Mouse (Mus musculus) cerebellum, adult 2 months (tissue): ENCODE measurements around the gene Pygo1. TPM values are rescaled to one million over a fixed set of nuclear protein-coding genes. Genes with fewer than 3 reads are reported as not detected.

ENCODE experiments used
- DNase-seq, 2 experiments: peaks; one replicate each; pipeline ENCODE4 v3.0.0; 2021
- H3K27ac ChIP-seq: fragments of 200-500 bp; 2 replicates; pipeline ENCODE4 v1.5.1; 2012; ENCODE audit warnings: low read length, control low read depth, inconsistent platforms; ENCODE audit not compliant: insufficient read depth
- H3K27me3 ChIP-seq: fragments of 200-500 bp; 2 replicates; pipeline ENCODE4 v1.6.1; 2012; ENCODE audit warnings: inconsistent platforms, mild to moderate bottlenecking, low read length, moderate library complexity; ENCODE audit not compliant: control insufficient read depth, insufficient read depth
- H3K4me1 ChIP-seq: fragments of 200-500 bp; 2 replicates; pipeline ENCODE4 v1.6.1; 2011; ENCODE audit warnings: low read length; ENCODE audit not compliant: control insufficient read depth, insufficient read depth
- H3K4me3 ChIP-seq: fragments of 200-500 bp; replicated peaks from 2 replicates; pipeline ENCODE3; 2011; ENCODE audit warnings: mild to moderate bottlenecking, low read depth, low read length, control low read depth; ENCODE audit not compliant: insufficient read depth
- CTCF ChIP-seq: fragments of 200-500 bp; IDR thresholded peaks from 2 replicates; pipeline ENCODE4 v1.5.1; 2011; ENCODE audit warnings: low read depth, mild to moderate bottlenecking, control low read depth, low read length, moderate library complexity, borderline replicate concordance; ENCODE audit not compliant: insufficient read depth
- POLR2A ChIP-seq: fragments of 200-500 bp; IDR thresholded peaks from 2 replicates; pipeline ENCODE4 v1.6.1; 2011; ENCODE audit warnings: low read length, control low read depth, borderline replicate concordance; ENCODE audit not compliant: insufficient read depth
- WGBS: fragments of 180-500 bp; shearing (Covaris S2); methylation state at CpG from one replicate; pipeline ENCODE4 v1.1.7; 2018; 5-methylcytosine and 5-hydroxymethylcytosine counted together
- polyA plus RNA-seq: library from polyadenylated mRNA; depleted of rRNA; stranded (reverse); fragments of >200 nt; gene quantifications from 2 replicates; pipeline ENCODE4 v1.2.3, GENCODE M21; 2012

Gene Pygo1
- polyA plus RNA-seq, 1 experiment = 10.0 TPM

- no peak overlapping the region for H3K27ac ChIP-seq
Measured at GRCm38 (mm10) chr9:72911381-72911780, 14.1 kb upstream of the Pygo1 start.

DNA sequence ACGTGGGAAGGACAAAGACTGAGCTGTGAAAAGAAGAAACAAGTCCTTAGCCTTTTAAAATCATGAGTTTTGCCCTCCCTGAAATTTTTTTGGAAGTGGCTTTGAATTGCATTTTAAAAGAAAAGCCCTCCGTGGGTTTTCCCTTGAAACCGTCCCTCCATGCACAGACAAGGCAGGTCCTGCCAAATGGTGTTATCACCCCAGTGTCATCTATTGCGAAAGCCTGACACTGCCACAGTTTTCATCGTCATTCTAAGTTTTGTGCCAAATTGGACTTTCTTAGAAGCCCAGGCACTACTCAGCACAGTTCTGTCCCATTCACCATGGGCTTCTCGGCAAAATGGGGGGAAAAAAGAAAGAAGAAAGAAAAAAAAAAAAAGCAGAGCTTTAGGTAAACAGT, 11.9 kb upstream of the Pygo1 start:
- H3K4me3 ChIP-seq = no peak overlapping the region
- H3K4me1 ChIP-seq = no peaks in the 10 kb centered on the region
- TF ChIP-seq CTCF (no peak), POLR2A (no peak)
- H3K27ac ChIP-seq = no peak overlapping the region
- WGBS = 66% methylated on average over 6 of the region's 6 CpGs
- no peaks in the 10 kb centered on the region for H3K27me3 ChIP-seq
- no peak for DNase-seq

More at GRCm38 (mm10) chr9:72911381-72911780, 14.1 kb upstream of the Pygo1 start:
- 92% methylated on average over 2 of the region's 2 CpGs for WGBS
- no peak overlapping the region for H3K4me3 ChIP-seq
- DNase-seq = no peak
- H3K4me1 ChIP-seq = no peaks in the 10 kb centered on the region
- TF ChIP-seq POLR2A = no peak
- no peak for TF ChIP-seq CTCF
- no peaks in the 10 kb centered on the region for H3K27me3 ChIP-seq

GRCm38 (mm10) chr9:72915728-72916127, 9.7 kb upstream of the Pygo1 start:
- WGBS = 68% methylated on average over 7 of the region's 7 CpGs
- Histone ChIP-seq H3K4me3 (no peak overlapping the region), H3K27ac (no peak overlapping the region), H3K4me1 (no peaks in the 10 kb centered on the region), H3K27me3 (no peaks in the 10 kb centered on the region)
- TF ChIP-seq CTCF (no peak), POLR2A (no peak)
- DNase-seq = no peak

- no peak overlapping the region for H3K4me3 ChIP-seq
- H3K27me3 ChIP-seq = no peaks in the 10 kb centered on the region
- TF ChIP-seq POLR2A (no peak), CTCF (no peak)
- WGBS = 87% methylated on average over 3 of the region's 3 CpGs
- DNase-seq = no peak
- H3K4me1 ChIP-seq = peaks cover 5% of the 10 kb centered on the region
- no peak overlapping the region for H3K27ac ChIP-seq
Measured at GRCm38 (mm10) chr9:72923068-72923467, 2.4 kb upstream of the Pygo1 start.

DNA sequence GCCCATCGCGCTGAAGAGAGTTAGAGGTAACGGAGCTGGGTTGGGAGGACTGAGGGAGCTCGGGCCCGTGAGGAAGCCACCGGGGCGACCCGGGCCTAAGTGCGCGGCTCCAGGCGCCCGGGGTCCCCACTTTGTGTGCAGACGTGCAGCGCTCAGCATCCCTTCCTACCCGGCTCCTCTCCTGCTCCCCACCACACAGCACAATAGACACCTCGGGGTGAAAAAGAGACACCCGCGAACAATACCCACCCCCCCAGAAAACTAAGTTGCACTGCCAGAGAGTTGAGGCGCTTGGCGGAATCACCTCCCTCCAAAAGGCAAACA, 452 bp downstream of the Pygo1 start:
- no peak overlapping the region for H3K27ac ChIP-seq
- no peaks in the 10 kb centered on the region for H3K27me3 ChIP-seq
- peak overlapping the region; percentile 82 for H3K4me3 ChIP-seq
- no peak for DNase-seq
- WGBS = 2% methylated on average over 20 of the region's 20 CpGs
- TF ChIP-seq CTCF (no peak), POLR2A (no peak)
- peaks cover 5% of the 10 kb centered on the region for H3K4me1 ChIP-seq

- H3K4me3 ChIP-seq = no peak overlapping the region
- 66% methylated on average over 13 of the region's 13 CpGs for WGBS
- DNase-seq = no peak
- H3K27ac ChIP-seq = no peak overlapping the region
- no peak for TF ChIP-seq POLR2A
- TF ChIP-seq CTCF = no peak
- peaks cover 5% of the 10 kb centered on the region for H3K4me1 ChIP-seq
- H3K27me3 ChIP-seq = no peaks in the 10 kb centered on the region
Measured at GRCm38 (mm10) chr9:72931166-72931790, 5.8 kb downstream of the Pygo1 start.

GRCm38 (mm10) chr9:72935309-72935708, 9.9 kb downstream of the Pygo1 start:
- H3K27ac ChIP-seq = no peak overlapping the region
- DNase-seq = no peak
- H3K4me1 ChIP-seq = no peaks in the 10 kb centered on the region
- WGBS = 93% methylated on average over 4 of the region's 4 CpGs
- no peak overlapping the region for H3K4me3 ChIP-seq
- H3K27me3 ChIP-seq = no peaks in the 10 kb centered on the region
- TF ChIP-seq POLR2A (no peak), CTCF (no peak)

DNA sequence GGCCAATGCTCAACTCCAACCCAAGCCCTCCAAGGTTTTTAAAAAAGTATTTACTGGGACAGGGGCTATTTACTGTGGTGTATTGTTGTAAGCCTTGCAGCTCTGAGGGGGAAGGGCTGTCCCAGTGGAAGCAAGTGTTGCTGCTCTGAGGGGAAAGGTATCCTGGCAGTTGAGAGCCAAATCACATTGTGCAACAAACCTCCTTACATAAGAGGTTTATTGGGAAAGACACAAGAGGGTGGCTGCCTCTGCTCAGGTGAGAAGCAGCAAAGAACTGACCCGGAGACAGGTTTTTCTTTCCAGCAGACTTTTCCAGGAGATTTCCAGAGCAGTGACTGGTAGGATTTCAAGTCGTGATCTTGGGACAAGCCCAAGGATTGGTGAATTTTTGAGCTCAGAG, 10.9 kb downstream of the Pygo1 start:
- Histone ChIP-seq H3K4me1 (no peaks in the 10 kb centered on the region), H3K27me3 (no peaks in the 10 kb centered on the region), H3K27ac (no peak overlapping the region), H3K4me3 (no peak overlapping the region)
- WGBS = 73% methylated on average over 2 of the region's 2 CpGs
- DNase-seq = no peak
- TF ChIP-seq CTCF = no peak
- no peak for TF ChIP-seq POLR2A
